Mouse (Mus musculus) limb, embryonic 10.5 days (tissue): ENCODE results near the gene Atp5h. TPM values are rescaled to one million over a fixed set of nuclear protein-coding genes. Genes with fewer than 3 reads are reported as not detected.
A peak's percentile ranks its signal among the peaks of the same experiment; 100 is the strongest.
"Not testable (repeated sequence)": the region's sequence is repeated elsewhere in the genome, so short reads cannot be mapped to it uniquely, and the experiment has no call there.

Experiments
- DNase-seq: peaks from one replicate; pipeline ENCODE4 v3.0.0-alpha.2; 2017; ENCODE audit warnings: low spot score
- H3K27ac ChIP-seq: fragments of 300-500 bp; sonication (generic); 2 replicates; pipeline ENCODE4 v1.5.1; 2016; ENCODE audit warnings: mild to moderate bottlenecking
- H3K27me3 ChIP-seq: fragments of 300-500 bp; sonication (generic); 2 replicates; pipeline ENCODE4 v1.6.1; 2016; ENCODE audit warnings: low read depth, mild to moderate bottlenecking; ENCODE audit not compliant: poor library complexity, severe bottlenecking
- H3K36me3 ChIP-seq: fragments of 300-500 bp; sonication (generic); 2 replicates; pipeline ENCODE4 v1.6.1; 2016; ENCODE audit warnings: mild to moderate bottlenecking, moderate library complexity
- H3K4me1 ChIP-seq: fragments of 300-500 bp; sonication (generic); 2 replicates; pipeline ENCODE4 v1.6.1; 2016
- H3K4me3 ChIP-seq: fragments of 300-500 bp; sonication (generic); 2 replicates; pipeline ENCODE4 v1.5.1; 2016; ENCODE audit warnings: mild to moderate bottlenecking, moderate library complexity
- H3K9me3 ChIP-seq: fragments of 300-500 bp; sonication (generic); replicated peaks from 2 replicates; pipeline ENCODE4 v1.6.1; 2016; ENCODE audit warnings: mild to moderate bottlenecking
- WGBS: fragments of 180-500 bp; shearing (Covaris S2); methylation state at CpG from one replicate; pipeline ENCODE4 v1.1.7; 2016; 5-methylcytosine and 5-hydroxymethylcytosine counted together
- polyA plus RNA-seq: library from polyadenylated mRNA; unstranded; fragments of >200 nt; fragmentation: Nextera tagmentation; extraction: Ambion mirVana; gene quantifications from 2 replicates; pipeline ENCODE4 v1.2.1, GENCODE M21; 2016

Atp5h gene
- 862 and 900 TPM in 2 replicates for polyA plus RNA-seq

GRCm38 (mm10) chr11:115419531-115420237 is at the start of gene Atp5h, which contains the start of gene Kctd2:
TSS of gene Atp5h (minus strand) at chr11:115419962.
TSS of gene Kctd2 (plus strand) at chr11:115420128.
- H3K4me1 ChIP-seq, result peaks cover 25% of the 10 kb centered on the region
- H3K27ac ChIP-seq, result peak within 1 kb of the TSS; percentile 97
- H3K4me3 ChIP-seq, result peak within 1 kb of the TSS; percentile 87
- H3K36me3 ChIP-seq, result peaks cover 56% of the 10 kb centered on the region
- peak; percentile 95 for DNase-seq
- under 1% methylated on average over 49 of the region's 56 CpGs for WGBS
- H3K27me3 ChIP-seq, result no peaks in the 10 kb centered on the region
- H3K9me3 ChIP-seq, result no peaks in the 10 kb centered on the region

- H3K9me3 ChIP-seq, result no peaks in the 10 kb centered on the region
- DNase-seq, result peak; percentile 69
- peaks cover 13% of the 10 kb centered on the region for H3K4me1 ChIP-seq
- 10% methylated on average over 4 of the region's 4 CpGs for WGBS
- peak overlapping the region; percentile 61 for H3K27ac ChIP-seq
- H3K27me3 ChIP-seq, result peaks cover 15% of the 10 kb centered on the region
- H3K36me3 ChIP-seq, result no peaks in the 10 kb centered on the region
- peak overlapping the region; percentile 15; the same call in 1 of the 2 replicates for H3K4me3 ChIP-seq
These were observed 47.5 kb upstream of the Atp5h start for GRCm38 (mm10) chr11:115467217-115467618.

- DNase-seq, result no peak
- 87% methylated on average over 8 of the region's 8 CpGs for WGBS
- Histone ChIP-seq H3K4me3 (no peak overlapping the region), H3K27ac (no peak overlapping the region), H3K36me3 (no peaks in the 10 kb centered on the region), H3K9me3 (no peaks in the 10 kb centered on the region), H3K27me3 (peaks cover 20% of the 10 kb centered on the region), H3K4me1 (peaks cover 19% of the 10 kb centered on the region)
These were observed 45.1 kb upstream of the Atp5h start for GRCm38 (mm10) chr11:115464851-115465250.

- H3K4me1 ChIP-seq, result peaks cover 19% of the 10 kb centered on the region
- DNase-seq, result no peak
- 65% methylated on average over 11 of the region's 11 CpGs for WGBS
- no peak overlapping the region for H3K27ac ChIP-seq
- H3K36me3 ChIP-seq, result no peaks in the 10 kb centered on the region
- no peak overlapping the region for H3K4me3 ChIP-seq
- H3K9me3 ChIP-seq, result no peaks in the 10 kb centered on the region
- H3K27me3 ChIP-seq, result peaks cover 20% of the 10 kb centered on the region
These were observed 43.6 kb upstream of the Atp5h start for GRCm38 (mm10) chr11:115463397-115463796.

- Histone ChIP-seq H3K9me3 (no peaks in the 10 kb centered on the region), H3K36me3 (no peaks in the 10 kb centered on the region), H3K27ac (no peak within 1 kb of the TSS), H3K4me1 (peaks cover 21% of the 10 kb centered on the region), H3K4me3 (no peak within 1 kb of the TSS), H3K27me3 (peaks cover 20% of the 10 kb centered on the region)
- no peak for DNase-seq
- WGBS, result 78% methylated on average over 16 of the region's 16 CpGs
These were observed 42.6 kb upstream of the Atp5h start, which contains the start of gene Slc16a5 for GRCm38 (mm10) chr11:115462243-115462891. TSS of gene Slc16a5 (plus strand) at chr11:115462474.

GRCm38 (mm10) chr11:115461846-115462242 is 42.1 kb upstream of the Atp5h start:
- no peaks in the 10 kb centered on the region for H3K36me3 ChIP-seq
- H3K4me1 ChIP-seq, result peaks cover 19% of the 10 kb centered on the region
- no peak for DNase-seq
- 78% methylated on average over 5 of the region's 5 CpGs for WGBS
- H3K4me3 ChIP-seq, result no peak overlapping the region
- H3K27ac ChIP-seq, result no peak overlapping the region
- no peaks in the 10 kb centered on the region for H3K9me3 ChIP-seq
- peaks cover 20% of the 10 kb centered on the region for H3K27me3 ChIP-seq

DNA sequence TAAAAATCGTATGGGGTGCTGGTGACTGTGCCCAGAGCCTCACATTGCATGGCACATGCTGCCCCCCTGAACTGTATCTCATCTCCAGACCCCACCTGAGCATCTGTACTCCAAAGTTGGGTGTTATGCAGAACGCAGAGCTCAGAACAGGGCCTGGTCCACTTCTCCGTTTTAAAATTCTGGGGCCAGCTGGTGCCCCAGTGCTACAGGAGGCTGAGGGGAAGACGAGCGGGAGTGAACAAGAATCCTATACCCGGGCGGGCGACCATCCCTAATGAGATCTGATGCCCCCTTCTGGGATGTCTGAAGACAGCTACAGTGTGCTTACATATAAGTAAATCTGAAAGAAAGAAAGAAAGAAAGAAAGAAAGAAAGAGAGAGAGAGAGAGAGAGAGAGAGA is 41.2 kb upstream of the Atp5h start:
- peaks cover 20% of the 10 kb centered on the region for H3K27me3 ChIP-seq
- no peaks in the 10 kb centered on the region for H3K9me3 ChIP-seq
- no peak overlapping the region for H3K4me3 ChIP-seq
- no peak for DNase-seq
- WGBS, result 24% methylated on average over 8 of the region's 8 CpGs
- peaks cover 17% of the 10 kb centered on the region for H3K4me1 ChIP-seq
- no peaks in the 10 kb centered on the region for H3K36me3 ChIP-seq
- no peak overlapping the region for H3K27ac ChIP-seq

DNA sequence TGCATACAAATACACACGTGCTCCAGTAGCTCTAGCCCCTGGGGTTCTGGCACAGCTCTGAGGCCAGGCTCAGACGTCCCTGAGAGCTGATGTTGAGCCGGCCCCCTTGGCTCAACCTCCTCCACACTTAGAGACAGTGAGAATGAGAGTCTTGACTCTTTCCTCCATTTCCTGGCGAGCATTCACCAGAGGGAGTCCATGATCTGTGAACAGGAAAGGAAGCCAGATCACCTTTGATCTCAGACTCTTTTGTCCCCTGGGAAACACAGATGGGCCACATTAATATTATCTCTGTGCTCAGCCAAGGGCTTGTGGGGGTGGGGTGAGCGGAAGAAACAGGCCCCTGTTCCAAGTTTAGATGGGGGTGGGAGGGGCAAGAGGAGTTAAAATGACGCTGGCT is 37.6 kb upstream of the Atp5h start:
- no peak overlapping the region for H3K27ac ChIP-seq
- no peaks in the 10 kb centered on the region for H3K36me3 ChIP-seq
- H3K4me1 ChIP-seq, result peaks cover 17% of the 10 kb centered on the region
- no peak overlapping the region for H3K4me3 ChIP-seq
- DNase-seq, result no peak
- H3K27me3 ChIP-seq, result peaks cover 7% of the 10 kb centered on the region
- no peaks in the 10 kb centered on the region for H3K9me3 ChIP-seq
- WGBS, result 34% methylated on average over 6 of the region's 6 CpGs

GRCm38 (mm10) chr11:115456182-115456581 is 36.4 kb upstream of the Atp5h start:
- Histone ChIP-seq H3K27ac (no peak overlapping the region), H3K27me3 (no peaks in the 10 kb centered on the region), H3K4me1 (peaks cover 11% of the 10 kb centered on the region), H3K9me3 (no peaks in the 10 kb centered on the region), H3K4me3 (no peak overlapping the region), H3K36me3 (no peaks in the 10 kb centered on the region)
- WGBS, result 94% methylated on average over 5 of the region's 5 CpGs
- no peak for DNase-seq

DNA sequence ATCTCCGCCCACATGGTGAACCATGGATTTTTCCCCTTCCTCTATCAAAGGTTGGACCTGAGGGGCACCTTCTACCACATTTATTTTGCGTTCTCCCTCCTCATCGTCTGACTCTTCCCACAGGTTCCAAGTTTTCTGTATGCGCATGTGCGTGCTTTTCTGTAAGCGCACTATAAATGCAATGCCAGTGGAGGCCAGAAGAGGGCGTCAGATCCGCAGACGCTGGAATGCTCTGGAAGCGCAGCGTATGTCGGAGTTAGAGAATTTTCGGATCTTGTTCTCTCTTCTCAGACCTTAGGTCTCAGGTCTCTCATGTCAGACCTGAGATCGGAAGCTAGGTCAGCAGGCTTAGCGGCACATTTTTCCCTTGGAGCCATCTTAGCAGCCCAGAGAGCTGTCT is 35.9 kb upstream of the Atp5h start:
- Histone ChIP-seq H3K27ac (no peak overlapping the region), H3K36me3 (no peaks in the 10 kb centered on the region), H3K9me3 (no peaks in the 10 kb centered on the region), H3K4me3 (no peak overlapping the region), H3K4me1 (peaks cover 11% of the 10 kb centered on the region), H3K27me3 (no peaks in the 10 kb centered on the region)
- no peak for DNase-seq
- 87% methylated on average over 15 of the region's 15 CpGs for WGBS

- WGBS, result 87% methylated on average over 6 of the region's 6 CpGs
- not testable (repeated sequence) for H3K9me3 ChIP-seq, H3K27ac ChIP-seq, H3K4me3 ChIP-seq, H3K36me3 ChIP-seq, H3K27me3 ChIP-seq, DNase-seq
- H3K4me1 ChIP-seq, result peaks cover 11% of the 10 kb centered on the region
These were observed 35.1 kb upstream of the Atp5h start for GRCm38 (mm10) chr11:115454822-115455221.

GRCm38 (mm10) chr11:115453306-115453705 is 33.5 kb upstream of the Atp5h start:
- no peak overlapping the region for H3K4me3 ChIP-seq
- 80% methylated on average over 4 of the region's 4 CpGs for WGBS
- no peaks in the 10 kb centered on the region for H3K9me3 ChIP-seq
- DNase-seq, result no peak
- peaks cover 24% of the 10 kb centered on the region for H3K4me1 ChIP-seq
- no peaks in the 10 kb centered on the region for H3K36me3 ChIP-seq
- no peaks in the 10 kb centered on the region for H3K27me3 ChIP-seq
- no peak overlapping the region for H3K27ac ChIP-seq

GRCm38 (mm10) chr11:115452281-115452860 is 32.6 kb upstream of the Atp5h start:
- WGBS, result 87% methylated on average over 7 of the region's 7 CpGs
- no peak for DNase-seq
- H3K4me3 ChIP-seq, result no peak overlapping the region
- no peak overlapping the region for H3K27ac ChIP-seq
- no peaks in the 10 kb centered on the region for H3K27me3 ChIP-seq
- H3K36me3 ChIP-seq, result no peaks in the 10 kb centered on the region
- peaks cover 26% of the 10 kb centered on the region for H3K4me1 ChIP-seq
- H3K9me3 ChIP-seq, result no peaks in the 10 kb centered on the region
